Mouse (Mus musculus) ES-E14 (cell line): Measurements from ENCODE around the gene Tspoap1. TPM values are rescaled to one million over a fixed set of nuclear protein-coding genes. Genes with fewer than 3 reads are reported as not detected.

ENCODE experiments used
- DNase-seq: peaks from one replicate; pipeline ENCODE4 v3.0.0-alpha.2; 2013; ENCODE audit warnings: low read depth, low spot score
- H3K27ac ChIP-seq: 2 replicates; pipeline ENCODE4 v1.5.1; 2012; ENCODE audit warnings: low read depth, mild to moderate bottlenecking, low read length, moderate library complexity, mixed read lengths; ENCODE audit not compliant: poor library complexity, insufficient read depth, severe bottlenecking
- H3K36me3 ChIP-seq: 2 replicates; pipeline ENCODE4 v1.6.1; 2012; ENCODE audit warnings: mild to moderate bottlenecking, low read length, moderate library complexity, mixed read lengths; ENCODE audit not compliant: control insufficient read depth, poor library complexity, insufficient read depth, severe bottlenecking
- H3K4me1 ChIP-seq, 2 experiments: fragments of 150-350 bp in 1 of 2; sonication (generic) in 1 of 2; 2 replicates each; pipeline ENCODE4 v1.6.1; 2012; ENCODE audit warnings: low read length in 2 of 2, mild to moderate bottlenecking in 1 of 2, mixed read lengths in 1 of 2; ENCODE audit not compliant: control insufficient read depth in 2 of 2, insufficient read depth in 2 of 2, poor library complexity in 1 of 2
- H3K4me3 ChIP-seq, 2 experiments: fragments of 150-350 bp in 1 of 2; sonication (generic) in 1 of 2; 2 replicates each; pipeline ENCODE4 v1.5.1; 2012; ENCODE audit warnings: low read length in 2 of 2, low read depth in 1 of 2, mild to moderate bottlenecking in 1 of 2, mixed read lengths in 1 of 2; ENCODE audit not compliant: insufficient read depth in 1 of 2, poor library complexity in 1 of 2, severe bottlenecking in 1 of 2
- H3K9ac ChIP-seq: 2 replicates; pipeline ENCODE4 v1.6.1; 2012; ENCODE audit warnings: low read depth, mild to moderate bottlenecking, low read length, mixed read lengths; ENCODE audit not compliant: poor library complexity, insufficient read depth, severe bottlenecking
- H3K9me3 ChIP-seq: fragments of 150-350 bp; sonication (generic); 2 replicates; pipeline ENCODE4 v1.6.1; 2012; ENCODE audit warnings: low read depth, mild to moderate bottlenecking, low read length; ENCODE audit not compliant: control insufficient read depth, insufficient read depth
- CHD2 ChIP-seq: IDR thresholded peaks from 2 replicates; pipeline ENCODE4 v1.6.1; 2014; ENCODE audit warnings: mild to moderate bottlenecking, low read depth, low read length, inconsistent platforms
- HCFC1 ChIP-seq: IDR thresholded peaks from 2 replicates; pipeline ENCODE4 v1.6.1; 2012; ENCODE audit warnings: low read length, inconsistent platforms, borderline replicate concordance; ENCODE audit not compliant: insufficient read depth
- MAFK ChIP-seq: IDR thresholded peaks from 2 replicates; pipeline ENCODE4 v1.6.1; 2014; ENCODE audit warnings: mild to moderate bottlenecking, low read depth, low read length, inconsistent platforms; ENCODE audit not compliant: insufficient read depth
- ZC3H11A ChIP-seq: IDR thresholded peaks from 2 replicates; pipeline ENCODE4 v1.6.1; 2012; ENCODE audit warnings: low read depth, mild to moderate bottlenecking, inconsistent platforms, low read length, borderline replicate concordance
- ZNF384 ChIP-seq: IDR thresholded peaks from 2 replicates; pipeline ENCODE4 v1.6.1; 2012; ENCODE audit warnings: low read depth, low read length, inconsistent platforms
- in situ Hi-C, 2 experiments: fragments of 600-800 bp; cut with MboI; formaldehyde crosslinking; loops; one replicate each; pipeline ENCODE4 v1.15.1; 2025; ENCODE audit warnings: low sequenced_read_pairs in 2 of 2, inconsistent platforms in 1 of 2; ENCODE audit not compliant: unreplicated experiment in 2 of 2
- total RNA-seq: library from RNA; depleted of rRNA; stranded (reverse); fragments of 300-350 nt; gene quantifications from 2 replicates; pipeline ENCODE4 v1.2.3, GENCODE M21; 2012

The Tspoap1 gene
- total RNA-seq, 1 experiment = 1.8 TPM

- DNase-seq = no peak
- H3K4me3 ChIP-seq = no peak overlapping the region
- no peak overlapping the region for H3K27ac ChIP-seq
- H3K4me1 ChIP-seq = peaks cover 0 to 5% of the 10 kb centered on the region in 2 experiments; a peak in 1 of 4 replicates
- no peaks in the 10 kb centered on the region for H3K36me3 ChIP-seq
- TF ChIP-seq MAFK (no peak), ZC3H11A (no peak), HCFC1 (no peak), CHD2 (no peak), ZNF384 (no peak)
- in situ Hi-C loops = no loop called here
- H3K9me3 ChIP-seq = no peaks in the 10 kb centered on the region
- no peak overlapping the region for H3K9ac ChIP-seq
Measured at GRCm38 (mm10) chr11:87725964-87726562, 34.3 kb upstream of the Tspoap1 start.

- no peaks in the 10 kb centered on the region for H3K36me3 ChIP-seq
- peaks cover 0 to 8% of the 10 kb centered on the region in 2 experiments; a peak in 1 of 4 replicates for H3K4me1 ChIP-seq
- TF ChIP-seq CHD2 (no peak), MAFK (no peak), ZNF384 (no peak), ZC3H11A (no peak), HCFC1 (no peak)
- no peak overlapping the region for H3K4me3 ChIP-seq
- no peak for DNase-seq
- no peak overlapping the region for H3K27ac ChIP-seq
- in situ Hi-C loops = no loop called here
- H3K9ac ChIP-seq = no peak overlapping the region
- no peaks in the 10 kb centered on the region for H3K9me3 ChIP-seq
Measured at GRCm38 (mm10) chr11:87727021-87727420, 33.3 kb upstream of the Tspoap1 start.

- in situ Hi-C loops = no loop called here
- peaks cover 0 to 8% of the 10 kb centered on the region in 2 experiments; a peak in 1 of 4 replicates for H3K4me1 ChIP-seq
- no peaks in the 10 kb centered on the region for H3K9me3 ChIP-seq
- H3K27ac ChIP-seq = no peak overlapping the region
- TF ChIP-seq MAFK (no peak), HCFC1 (no peak), ZC3H11A (no peak), ZNF384 (no peak), CHD2 (no peak)
- no peaks in the 10 kb centered on the region for H3K36me3 ChIP-seq
- H3K9ac ChIP-seq = no peak overlapping the region
- H3K4me3 ChIP-seq = no peak overlapping the region
- DNase-seq = no peak
Measured at GRCm38 (mm10) chr11:87727471-87727870, 32.9 kb upstream of the Tspoap1 start.

DNA sequence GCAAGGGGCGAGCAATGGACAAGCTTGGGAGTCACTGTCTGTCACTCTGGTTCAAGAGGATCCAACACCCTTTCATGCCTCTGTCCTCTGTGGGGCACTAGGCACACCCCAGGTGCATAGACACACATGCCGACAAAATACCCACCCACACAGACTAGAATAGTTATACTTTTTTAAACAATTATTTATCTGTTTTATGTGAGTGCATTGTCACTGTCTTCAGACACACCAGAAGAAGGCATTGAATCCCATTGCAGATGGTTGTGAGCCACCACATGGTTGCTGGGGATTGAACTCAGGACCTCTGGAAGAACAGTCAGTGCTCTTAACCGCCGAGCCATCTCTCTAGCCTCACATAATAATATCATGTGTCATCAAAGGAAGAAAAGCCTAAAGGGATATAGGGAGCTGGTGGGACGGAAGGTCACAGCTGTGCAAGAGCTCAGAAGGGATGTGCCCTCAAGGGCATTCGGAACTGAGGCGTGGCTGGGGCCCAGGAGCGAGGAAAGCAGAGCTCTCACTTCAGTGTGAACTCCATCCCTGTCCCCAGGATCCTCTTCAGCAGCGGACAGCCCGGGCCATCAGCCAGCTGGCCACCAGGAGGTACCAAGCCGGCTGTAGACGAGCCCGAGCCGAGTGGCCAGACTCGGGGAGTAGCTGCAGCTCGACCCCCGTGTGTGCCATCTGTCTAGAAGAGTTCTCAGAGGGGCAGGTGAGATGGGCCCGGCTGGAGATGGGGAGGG, 31.3 kb upstream of the Tspoap1 start:
- Histone ChIP-seq H3K4me1 (peaks cover 0 to 8% of the 10 kb centered on the region in 2 experiments; a peak in 1 of 4 replicates), H3K27ac (no peak overlapping the region), H3K9ac (no peak overlapping the region), H3K4me3 (no peak overlapping the region), H3K36me3 (no peaks in the 10 kb centered on the region), H3K9me3 (no peaks in the 10 kb centered on the region)
- no peak for DNase-seq
- in situ Hi-C loops = no loop called here
- no peak for TF ChIP-seq HCFC1
- TF ChIP-seq MAFK = no peak
- no peak for TF ChIP-seq CHD2
- no peak for TF ChIP-seq ZNF384
